Mouse (Mus musculus): ENCODE measurements around the gene Dusp7.

DNA sequence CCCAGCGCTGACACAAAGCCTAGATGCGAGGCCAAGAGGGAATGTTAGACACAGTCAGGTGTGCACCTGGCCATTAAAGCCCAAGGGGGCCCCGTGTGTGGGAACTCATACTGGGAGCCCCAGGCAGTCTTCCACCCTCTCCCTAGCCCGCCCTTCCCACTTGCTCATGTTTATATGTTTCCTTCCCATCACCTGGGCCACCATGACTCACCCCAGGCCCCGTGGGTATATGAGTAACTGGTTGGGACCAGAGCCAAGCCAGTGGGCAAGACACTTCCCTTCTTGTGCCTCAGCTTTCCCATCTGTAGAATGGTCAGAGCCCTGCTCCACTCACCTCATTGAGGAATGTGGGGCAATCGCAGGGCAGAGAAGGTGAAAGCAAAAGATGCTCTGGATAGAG, 7.3 kb upstream of the Dusp7 start:
- TF ChIP-seq CTCF (IDR thresholded peaks at IDR 0.05; ENCODE audit: low read depth, low read length) (no peak), EP300 (IDR thresholded peaks at IDR 0.05; ENCODE audit: insufficient read depth, low read depth, low read length) (no peak), POLR2A (IDR thresholded peaks at IDR 0.05; ENCODE audit: insufficient read depth, low read length) (no peak)
